Mouse (Mus musculus) limb, embryonic 14.5 days (tissue): Measurements from ENCODE around the gene Tgfbr3l. TPM values are rescaled to one million over a fixed set of nuclear protein-coding genes. Genes with fewer than 3 reads are reported as not detected.
A peak's percentile ranks its signal among the peaks of the same experiment; 100 is the strongest.

Experiments used
- ATAC-seq: fragments of 200-750 bp; cut with Nextera tagmentation; 2 replicates; pipeline ENCODE4 v1.8.0; 2017; ENCODE audit warnings: low read depth, moderate number of reproducible peaks, moderate TSS enrichment; ENCODE audit not compliant: low FRiP score
- DNase-seq: peaks from one replicate; pipeline ENCODE4 v3.0.0-alpha.2; 2015; ENCODE audit warnings: low spot score
- H3K27ac ChIP-seq: fragments of 300-500 bp; sonication (generic); replicated peaks from 2 replicates; pipeline ENCODE4 v1.5.1; 2014; ENCODE audit warnings: low read depth, mild to moderate bottlenecking, low read length, moderate library complexity, mixed read lengths
- H3K27me3 ChIP-seq: fragments of 300-500 bp; sonication (generic); 2 replicates; pipeline ENCODE4 v1.6.1; 2014; ENCODE audit warnings: low read length, mixed read lengths; ENCODE audit not compliant: control insufficient read depth, insufficient read depth
- H3K36me3 ChIP-seq: fragments of 300-500 bp; sonication (generic); 2 replicates; pipeline ENCODE4 v1.6.1; 2014; ENCODE audit warnings: mild to moderate bottlenecking, low read length, moderate library complexity, mixed read lengths; ENCODE audit not compliant: control insufficient read depth, insufficient read depth
- H3K4me1 ChIP-seq: fragments of 300-500 bp; sonication (generic); 2 replicates; pipeline ENCODE4 v1.6.1; 2014; ENCODE audit warnings: antibody characterized with exemption, low read length, mixed read lengths; ENCODE audit not compliant: control insufficient read depth, insufficient read depth
- H3K4me2 ChIP-seq: fragments of 300-500 bp; sonication (generic); replicated peaks from 2 replicates; pipeline ENCODE4 v1.6.1; 2014; ENCODE audit warnings: low read depth, mild to moderate bottlenecking, low read length, moderate library complexity; ENCODE audit not compliant: severe bottlenecking
- H3K4me3 ChIP-seq: fragments of 300-500 bp; sonication (generic); replicated peaks from 2 replicates; pipeline ENCODE4 v1.5.1; 2014; ENCODE audit warnings: low read length
- H3K9ac ChIP-seq: fragments of 300-500 bp; sonication (generic); 2 replicates; pipeline ENCODE4 v1.6.1; 2014; ENCODE audit warnings: mild to moderate bottlenecking, low read depth, low read length, moderate library complexity; ENCODE audit not compliant: severe bottlenecking
- H3K9me3 ChIP-seq: fragments of 300-500 bp; sonication (generic); 2 replicates; pipeline ENCODE4 v1.6.1; 2016; ENCODE audit warnings: low read length; ENCODE audit not compliant: control insufficient read depth
- POLR2A ChIP-seq: fragments of 200-500 bp; IDR thresholded peaks from 2 replicates; pipeline ENCODE4 v1.8.0; 2012; ENCODE audit warnings: inconsistent platforms, mild to moderate bottlenecking, moderate library complexity, borderline replicate concordance; ENCODE audit not compliant: insufficient read depth, insufficient read length; ENCODE audit errors: extremely low read depth
- WGBS: fragments of 180-500 bp; shearing (Covaris S2); extraction: QIAGEN DNeasy Blood & Tissue Kit; methylation state at CpG from one replicate; pipeline ENCODE4 v1.1.7; 2014; 5-methylcytosine and 5-hydroxymethylcytosine counted together
- polyA plus RNA-seq, 2 experiments: library from polyadenylated mRNA; depleted of rRNA in 1 of 2; stranded (reverse) in 1 of 2; unstranded in 1 of 2; fragments of >200 nt; fragmentation: Nextera tagmentation in 1 of 2; extraction: Ambion mirVana in 1 of 2; gene quantifications; 2 replicates each; pipeline versions ENCODE4 v1.2.1 to v1.2.3; 2012 to 2014

Tgfbr3l gene
- polyA plus RNA-seq, 2 experiments = 4.6 to 63.0 TPM

DNA sequence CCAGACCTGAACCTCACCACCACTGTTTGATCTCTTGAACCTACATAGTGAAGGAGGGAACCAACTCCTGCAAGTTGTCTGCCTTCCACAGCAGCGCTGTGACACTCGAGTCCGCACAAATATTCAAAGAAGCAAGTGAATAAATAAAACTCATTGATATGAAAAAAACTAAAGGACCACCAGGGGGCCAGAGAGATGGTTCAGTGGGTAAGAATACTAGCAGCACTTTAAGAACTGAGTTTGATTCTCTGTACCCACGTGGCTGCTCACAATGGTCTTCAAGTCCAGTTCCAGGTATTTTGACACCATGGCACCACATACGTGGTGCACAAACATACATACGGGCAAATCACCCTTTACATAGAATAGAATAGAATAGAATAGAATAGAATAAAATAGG is 36.9 kb upstream of the Tgfbr3l start:
- 85% methylated on average over 6 of the region's 6 CpGs for WGBS
- no peak for TF ChIP-seq POLR2A

DNA sequence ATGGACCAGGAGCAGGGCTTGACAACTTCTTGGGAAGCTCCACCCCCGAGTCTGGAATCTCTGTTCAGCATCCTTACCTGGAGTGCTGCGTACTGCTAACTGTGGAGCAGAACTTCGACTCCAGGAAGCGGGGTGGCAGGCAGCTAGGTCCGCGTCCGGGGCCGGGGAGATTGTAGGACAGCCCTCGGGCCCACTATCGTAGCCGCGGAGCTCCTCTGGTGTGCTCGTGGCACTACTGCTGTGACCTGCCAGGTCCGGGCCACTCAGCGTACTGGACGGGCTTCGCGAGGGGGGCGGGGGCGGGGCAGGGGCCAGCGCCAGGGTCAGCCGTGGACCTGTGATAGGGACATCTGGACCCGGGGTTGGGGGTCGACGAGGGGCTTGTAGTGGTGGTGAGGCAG is 35.2 kb upstream of the Tgfbr3l start:
- Histone ChIP-seq H3K9ac (peak overlapping the region; percentile 54), H3K27ac (no peak overlapping the region), H3K4me3 (peak overlapping the region; percentile 42), H3K27me3 (peaks cover 30% of the 10 kb centered on the region), H3K36me3 (no peaks in the 10 kb centered on the region), H3K4me2 (peak overlapping the region; percentile 95), H3K9me3 (no peaks in the 10 kb centered on the region), H3K4me1 (peaks cover 26% of the 10 kb centered on the region; the same call in 1 of the 2 replicates)
- DNase-seq (no peak), ATAC-seq (peak; percentile 21; the same call in 1 of the 2 replicates)
- TF ChIP-seq POLR2A = no peak
- 1% methylated on average over 24 of the region's 25 CpGs for WGBS

More for the DNA sequence above, 36.9 kb upstream of the Tgfbr3l start:
- Histone ChIP-seq H3K4me2 (no peak overlapping the region), H3K4me1 (peaks cover 22% of the 10 kb centered on the region), H3K9me3 (no peaks in the 10 kb centered on the region), H3K36me3 (peaks cover 2% of the 10 kb centered on the region; the same call in 1 of the 2 replicates), H3K9ac (no peak overlapping the region), H3K4me3 (no peak overlapping the region), H3K27ac (no peak overlapping the region), H3K27me3 (peaks cover 24% of the 10 kb centered on the region)
- no peak for ATAC-seq
- no peak for DNase-seq

DNA sequence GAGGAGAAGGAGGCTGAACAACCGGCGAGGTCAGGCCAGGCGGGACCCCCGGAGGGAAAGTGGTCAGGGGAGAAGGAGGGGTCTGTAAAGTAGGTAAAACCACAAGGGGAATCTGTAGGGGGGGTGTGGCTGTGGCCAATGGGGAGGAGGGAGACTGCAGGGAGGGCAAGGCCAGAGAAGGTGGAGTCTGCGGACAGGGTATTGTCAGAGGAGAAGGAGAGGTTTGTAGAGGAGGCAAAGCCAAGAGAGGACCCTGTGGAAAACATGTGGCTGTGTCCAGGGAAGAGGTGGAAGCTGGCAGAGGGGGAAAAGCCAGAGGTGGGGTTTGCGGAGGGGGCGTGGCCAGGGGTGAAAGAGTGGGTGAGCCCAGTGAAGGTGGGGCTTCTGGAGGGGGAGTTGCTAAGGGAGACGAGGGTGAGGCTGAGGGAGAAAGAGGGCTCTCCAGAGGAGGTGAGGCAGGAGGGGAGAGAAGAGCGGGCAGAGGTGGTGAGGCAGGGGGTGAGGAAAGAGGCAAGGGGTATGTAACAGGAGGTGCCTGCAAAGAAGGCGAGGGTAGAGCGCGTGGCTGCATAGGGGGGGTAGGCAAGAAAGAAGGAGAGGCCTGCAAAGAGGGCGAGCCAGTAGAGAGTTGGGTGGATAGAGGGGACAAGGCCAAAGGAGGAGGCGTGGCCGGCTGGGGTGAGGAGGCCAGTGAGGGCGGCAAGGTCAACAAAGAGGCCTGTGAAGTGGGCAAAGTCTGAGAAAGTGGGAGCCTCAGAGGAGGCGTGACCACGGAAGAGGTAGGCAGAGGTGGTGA is 34.6 kb upstream of the Tgfbr3l start:
- peak overlapping the region; percentile 54 for H3K9ac ChIP-seq
- peaks cover 36% of the 10 kb centered on the region for H3K27me3 ChIP-seq
- ATAC-seq (peak; percentile 60), DNase-seq (no peak)
- H3K4me1 ChIP-seq = peaks cover 26% of the 10 kb centered on the region; the same call in 1 of the 2 replicates
- H3K4me3 ChIP-seq = peak overlapping the region; percentile 42
- no peaks in the 10 kb centered on the region for H3K36me3 ChIP-seq
- 4% methylated on average over 18 of the region's 18 CpGs for WGBS
- no peak overlapping the region for H3K27ac ChIP-seq
- peak overlapping the region; percentile 95 for H3K4me2 ChIP-seq
- H3K9me3 ChIP-seq = no peaks in the 10 kb centered on the region
- no peak for TF ChIP-seq POLR2A

DNA sequence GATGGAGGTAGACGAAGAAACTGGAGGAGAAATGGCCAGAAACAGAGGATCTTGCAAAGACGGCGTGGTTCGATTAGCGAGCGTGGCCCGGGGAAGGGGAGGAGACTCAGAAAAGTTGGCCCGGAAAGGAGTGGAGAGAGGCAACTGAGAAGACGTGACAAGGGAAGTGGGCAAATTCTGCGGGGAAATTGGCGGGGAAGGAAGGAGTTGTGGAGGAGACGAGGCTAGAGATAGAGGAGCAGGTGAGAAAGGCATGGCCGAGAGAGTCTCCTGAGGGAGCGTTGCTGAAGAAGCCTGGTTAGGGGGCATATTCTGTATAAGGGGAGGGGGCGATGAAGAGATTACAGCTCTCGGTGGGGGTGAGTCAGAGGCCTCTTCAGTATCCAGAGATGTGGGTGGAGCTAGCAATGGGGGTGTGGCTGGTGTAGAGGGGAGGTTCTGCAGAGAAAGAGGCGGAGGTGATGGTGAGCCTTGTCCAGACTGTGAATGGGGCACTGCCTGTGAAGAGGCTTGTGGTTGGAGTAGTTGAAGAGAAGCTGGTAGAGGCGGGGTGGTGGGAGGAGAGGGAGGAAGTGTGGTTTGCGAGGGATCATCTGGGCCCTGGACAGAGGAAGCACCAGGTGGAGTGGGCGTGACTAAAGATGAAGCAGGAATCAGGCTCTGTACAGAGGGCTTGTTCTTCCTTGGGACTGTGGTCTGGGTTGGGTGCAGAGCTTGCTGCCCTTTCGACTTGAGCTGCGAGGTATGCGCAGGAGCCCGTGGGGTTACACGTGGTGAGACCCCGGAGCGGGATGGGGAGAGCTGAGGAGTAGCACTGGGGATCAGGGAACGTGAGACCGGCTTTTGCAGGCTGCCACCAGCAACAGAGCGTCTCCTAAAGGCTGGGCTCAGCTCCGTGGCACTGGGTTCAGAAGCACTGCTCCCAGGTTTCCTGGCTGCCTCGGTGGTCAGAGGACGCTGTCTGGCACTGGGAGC is 33.7 kb upstream of the Tgfbr3l start:
- H3K9me3 ChIP-seq = no peaks in the 10 kb centered on the region
- DNase-seq = peak; percentile 30
- peak overlapping the region; percentile 42 for H3K4me3 ChIP-seq
- peak; percentile 45; the same call in 1 of the 2 replicates for ATAC-seq
- peak overlapping the region; percentile 95 for H3K4me2 ChIP-seq
- H3K27ac ChIP-seq = no peak overlapping the region
- H3K36me3 ChIP-seq = no peaks in the 10 kb centered on the region
- H3K4me1 ChIP-seq = peaks cover 26% of the 10 kb centered on the region; the same call in 1 of the 2 replicates
- H3K27me3 ChIP-seq = peaks cover 37% of the 10 kb centered on the region
- H3K9ac ChIP-seq = peak overlapping the region; percentile 52; the same call in 1 of the 2 replicates
- WGBS = 7% methylated on average over 32 of the region's 33 CpGs
- no peak for TF ChIP-seq POLR2A

DNA sequence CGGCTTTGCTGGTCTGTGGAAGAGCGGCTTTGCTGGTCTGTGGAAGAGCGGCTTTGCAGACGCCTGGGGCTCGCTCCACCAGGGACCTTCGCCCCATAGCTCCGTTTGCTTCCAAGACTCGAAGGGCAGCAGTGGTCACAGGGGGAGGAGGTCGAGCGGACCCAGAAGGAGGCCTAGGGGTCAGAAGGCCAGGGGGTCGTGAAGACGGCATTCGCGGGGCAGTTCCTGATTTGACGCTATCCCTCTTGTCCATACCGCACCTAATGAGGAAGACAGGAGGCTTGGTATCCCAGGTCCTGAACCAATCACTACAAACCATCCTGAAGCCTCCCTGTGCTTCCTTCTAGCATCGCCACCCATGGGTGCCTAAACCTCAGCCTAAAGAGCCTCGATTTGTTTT is 31.7 kb upstream of the Tgfbr3l start:
- H3K27me3 ChIP-seq = peaks cover 37% of the 10 kb centered on the region
- H3K9me3 ChIP-seq = no peaks in the 10 kb centered on the region
- no peak for ATAC-seq
- H3K36me3 ChIP-seq = no peaks in the 10 kb centered on the region
- H3K4me1 ChIP-seq = peaks cover 26% of the 10 kb centered on the region; the same call in 1 of the 2 replicates
- 6% methylated on average over 18 of the region's 18 CpGs for WGBS
- H3K4me2 ChIP-seq = peak overlapping the region; percentile 75
- no peak for DNase-seq
- no peak for TF ChIP-seq POLR2A
- H3K4me3 ChIP-seq = peak overlapping the region; percentile 39
- peak overlapping the region; percentile 34; the same call in 1 of the 2 replicates for H3K9ac ChIP-seq
- H3K27ac ChIP-seq = no peak overlapping the region
